Comparison of ENCODE assay signal across 11 mouse cellular contexts in genomic region chr2:42661656-42662315, GRCm38 (mm10). TPM values are rescaled to one million over a fixed set of nuclear protein-coding genes. Genes with fewer than 3 reads are reported as not detected.
DNase-seq lines count a peak whose midpoint lies in the region; ATAC-seq and TF ChIP-seq lines count a peak whose summit lies in the region.
"Had no signal": no experiment of that assay in that cellular context is flagged by ENCODE, and none has a peak within 500 bp of the region (broad histone marks: within the 10 kb centered on the region; RNA-seq: fewer than 3 reads in every experiment).

No protein-coding gene starts in this region.

- peaks cover 3% of the 10 kb centered on the region for H3K4me1 ChIP-seq in forebrain, embryonic 16.5 days (replicated peaks; ENCODE audit: control insufficient read depth, insufficient read depth, low read length)
- H3K4me1 ChIP-seq in forebrain, embryonic 10.5 days: no peaks in the 10 kb centered on the region
- no peaks in the 10 kb centered on the region for H3K4me1 ChIP-seq in liver, adult 2 months (ENCODE audit: control insufficient read depth, insufficient read depth, low read length)
- no peaks in the 10 kb centered on the region for H3K4me1 ChIP-seq in liver, embryonic 11.5 days (replicated peaks; ENCODE audit: control insufficient read depth, insufficient read depth, low read length)
- H3K4me1 ChIP-seq in midbrain, embryonic 15.5 days: peaks cover 9% of the 10 kb centered on the region

- no peaks in the 10 kb centered on the region for H3K27me3 ChIP-seq in forebrain, embryonic 16.5 days (replicated peaks; ENCODE audit: control insufficient read depth, insufficient read depth, low read length)
- no peaks in the 10 kb centered on the region for H3K27me3 ChIP-seq in forebrain, embryonic 10.5 days (ENCODE audit: poor library complexity, severe bottlenecking)
- H3K27me3 ChIP-seq in liver, adult 2 months (ENCODE audit: control insufficient read depth, insufficient read depth, low read length): no peaks in the 10 kb centered on the region
- no peaks in the 10 kb centered on the region for H3K27me3 ChIP-seq in liver, embryonic 11.5 days (replicated peaks; ENCODE audit: control insufficient read depth, insufficient read depth, low read length)
- H3K27me3 ChIP-seq in midbrain, embryonic 15.5 days (replicated peaks): no peaks in the 10 kb centered on the region

- no peaks in the 10 kb centered on the region for H3K36me3 ChIP-seq in forebrain, embryonic 16.5 days (ENCODE audit: control insufficient read depth, insufficient read depth)
- H3K36me3 ChIP-seq in forebrain, embryonic 10.5 days (replicated peaks): no peaks in the 10 kb centered on the region
- no peaks in the 10 kb centered on the region for H3K36me3 ChIP-seq in liver, adult 2 months (ENCODE audit: control insufficient read depth, insufficient read depth, low read length)
- H3K36me3 ChIP-seq in liver, embryonic 11.5 days (ENCODE audit: control insufficient read depth, insufficient read depth, low read length): no peaks in the 10 kb centered on the region
- H3K36me3 ChIP-seq in midbrain, embryonic 15.5 days (replicated peaks): no peaks in the 10 kb centered on the region

- H3K4me3 ChIP-seq in forebrain, embryonic 16.5 days (replicated peaks; ENCODE audit: low read length): no peak overlapping the region
- no peak overlapping the region for H3K4me3 ChIP-seq in forebrain, embryonic 10.5 days
- H3K4me3 ChIP-seq in liver, adult 2 months (ENCODE audit: insufficient read depth, low read depth, low read length): no peak overlapping the region
- H3K4me3 ChIP-seq in liver, embryonic 11.5 days (ENCODE audit: low read depth, low read length): no peak overlapping the region
- no peak overlapping the region for H3K4me3 ChIP-seq in midbrain, embryonic 15.5 days

- 0 out of 2 replicates have a peak, but pooled peaks have one; percentile 43 for ATAC-seq in forebrain, embryonic 16.5 days
- no peak for ATAC-seq in liver, embryonic 11.5 days (replicated peaks; ENCODE audit: low FRiP score)
- ATAC-seq in midbrain, embryonic 15.5 days (replicated peaks): peak; percentile 65; the same call in 1 of the 2 replicates
- ATAC-seq: hindbrain, embryonic 16.5 days had no signal

- H3K9ac ChIP-seq in forebrain, embryonic 16.5 days (replicated peaks; ENCODE audit: low read depth, low read length): no peak overlapping the region
- no peak overlapping the region for H3K9ac ChIP-seq in liver, adult 2 months (ENCODE audit: low read depth, low read length)
- H3K9ac ChIP-seq in liver, embryonic 11.5 days (ENCODE audit: low read depth, low read length): no peak overlapping the region
- H3K9ac ChIP-seq in midbrain, embryonic 15.5 days: no peak overlapping the region

- no peak for TF ChIP-seq POLR2A in liver, adult 2 months (IDR thresholded peaks at IDR 0.05; ENCODE audit: extremely low read depth, insufficient read depth, low read length)

- H3K27ac ChIP-seq in forebrain, embryonic 16.5 days (ENCODE audit: low read length): no peak overlapping the region
- H3K27ac ChIP-seq in forebrain, embryonic 10.5 days: no peak overlapping the region
- no peak overlapping the region for H3K27ac ChIP-seq in liver, adult 2 months (replicated peaks; ENCODE audit: insufficient read depth, low read depth, low read length)
- no peak overlapping the region for H3K27ac ChIP-seq in liver, embryonic 11.5 days (ENCODE audit: low read depth, low read length)
- H3K27ac ChIP-seq in midbrain, embryonic 15.5 days: no peak overlapping the region

- no peak overlapping the region for H3K4me2 ChIP-seq in forebrain, embryonic 16.5 days (ENCODE audit: low read length)
- no peak overlapping the region for H3K4me2 ChIP-seq in liver, embryonic 11.5 days
- H3K4me2 ChIP-seq in midbrain, embryonic 15.5 days: no peak overlapping the region

- no peaks in the 10 kb centered on the region for H3K9me3 ChIP-seq in forebrain, embryonic 16.5 days (ENCODE audit: control insufficient read depth, low read length)
- H3K9me3 ChIP-seq in forebrain, embryonic 10.5 days: no peaks in the 10 kb centered on the region
- no peaks in the 10 kb centered on the region for H3K9me3 ChIP-seq in liver, embryonic 11.5 days (ENCODE audit: control insufficient read depth, low read length)
- no peaks in the 10 kb centered on the region for H3K9me3 ChIP-seq in midbrain, embryonic 15.5 days

- DNase-seq in forebrain, embryonic 10.5 days (ENCODE audit: extremely low spot score, low spot score): no peak
- DNase-seq in liver, adult 2 months (ENCODE audit: extremely low read depth, low read depth, low spot score): peak; percentile 24
- DNase-seq in liver, embryonic 11.5 days (ENCODE audit: low spot score): no peak
- peak; percentile 71 for DNase-seq in brain, adult 2 months (ENCODE audit: low read depth, low spot score)
- DNase-seq in spleen, postnatal 14 days (ENCODE audit: low spot score in 2 of 2): no peak
- no peak for DNase-seq in spleen, adult 18-20 months
- DNase-seq: cerebellum, adult 18-20 months; gastrocnemius, postnatal 14 days had no signal

- 29% methylated on average over 10 of the region's 10 CpGs for WGBS in forebrain, embryonic 16.5 days
- WGBS in forebrain, embryonic 10.5 days: 42% methylated on average over 10 of the region's 10 CpGs
- WGBS in liver, adult 2 months: 33% methylated on average over 10 of the region's 10 CpGs
- 37% methylated on average over 10 of the region's 10 CpGs for WGBS in liver, embryonic 11.5 days
- 28% methylated on average over 10 of the region's 10 CpGs for WGBS in midbrain, embryonic 15.5 days

- TF ChIP-seq CTCF in liver, adult 2 months (IDR thresholded peaks at IDR 0.05; ENCODE audit: low read depth, low read length): no peak

- no peaks in the 10 kb centered on the region for H3K79me2 ChIP-seq in liver, adult 2 months (ENCODE audit: control insufficient read depth, insufficient read depth, low read length)

RNA-seq across cellular contexts. Expression of gene Lrp1b, which starts 8.4 kb away (rescaled TPM):
- polyA plus RNA-seq in forebrain, embryonic 16.5 days (2015; fragmentation: Nextera tagmentation; extraction: Ambion mirVana): 6.8 and 14.5 TPM in 2 replicates
- 0.85 and 1.3 TPM in 2 replicates for polyA plus RNA-seq in forebrain, embryonic 10.5 days (2016; fragmentation: Nextera tagmentation; extraction: Ambion mirVana)
- under 0.01 and 0.07 TPM in 2 replicates for total RNA-seq in liver, adult 2 months (2014; rRNA removed)
- not detected in 2 replicates for polyA plus RNA-seq in liver, adult 2 months (2012; rRNA removed)
- not detected in 2 replicates for polyA plus RNA-seq in liver, embryonic 11.5 days (2014; fragmentation: Nextera tagmentation; extraction: Ambion mirVana)
- 18.5 and 22.6 TPM in 2 replicates for polyA plus RNA-seq in midbrain, embryonic 15.5 days (2015; fragmentation: Nextera tagmentation; extraction: Ambion mirVana)

Comparison
In these comparisons a context has a peak if more than half of its experiments do, and no peak if none do; other contexts are left out.
1. DNase-seq: peak in liver, adult 2 months (single experiment) and brain, adult 2 months (single experiment); none in forebrain, embryonic 10.5 days (single experiment), liver, embryonic 11.5 days (single experiment), spleen, postnatal 14 days (0 of 2) and spleen, adult 18-20 months (0 of 2).